Mouse (Mus musculus): ENCODE data around the gene Cdh5. TPM values are rescaled to one million over a fixed set of nuclear protein-coding genes. Genes with fewer than 3 reads are reported as not detected.
"Not testable (repeated sequence)": the region's sequence is repeated elsewhere in the genome, so short reads cannot be mapped to it uniquely, and the experiment has no call there.

Cdh5 gene
- polyA plus RNA-seq, 1 experiment from 2014 or later = 12.8 TPM

DNA sequence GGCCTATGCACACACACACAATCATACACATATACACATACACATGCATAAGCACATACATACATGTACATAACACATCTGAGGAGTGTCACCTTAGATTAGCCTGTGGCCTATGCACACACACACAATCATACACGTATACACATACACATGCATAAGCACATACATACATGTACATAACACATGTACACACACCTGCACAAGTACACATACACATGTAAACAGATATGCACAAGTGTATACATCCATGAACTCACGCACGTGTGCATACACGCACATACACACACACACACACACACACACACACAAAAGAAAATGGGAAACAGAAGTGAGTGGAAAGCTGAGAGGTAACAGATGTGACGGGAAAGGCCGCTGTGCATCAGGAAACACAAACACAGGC lies 26.3 kb upstream of the Cdh5 start:
- 93% methylated on average over 6 of the region's 6 CpGs for WGBS
- Histone ChIP-seq H3K36me3 (no peaks in the 10 kb centered on the region), H3K4me3 (replicated peaks) (no peak overlapping the region), H3K4me1 (replicated peaks) (0 out of 2 replicates have a peak, but pooled peaks cover 6% of the 10 kb centered on the region), H3K27ac (no peak overlapping the region), H3K9ac (replicated peaks) (no peak overlapping the region), H3K27me3 (no peaks in the 10 kb centered on the region), H3K4me2 (replicated peaks) (no peak overlapping the region), H3K9me3 (no peaks in the 10 kb centered on the region)
- no peak for ATAC-seq

DNA sequence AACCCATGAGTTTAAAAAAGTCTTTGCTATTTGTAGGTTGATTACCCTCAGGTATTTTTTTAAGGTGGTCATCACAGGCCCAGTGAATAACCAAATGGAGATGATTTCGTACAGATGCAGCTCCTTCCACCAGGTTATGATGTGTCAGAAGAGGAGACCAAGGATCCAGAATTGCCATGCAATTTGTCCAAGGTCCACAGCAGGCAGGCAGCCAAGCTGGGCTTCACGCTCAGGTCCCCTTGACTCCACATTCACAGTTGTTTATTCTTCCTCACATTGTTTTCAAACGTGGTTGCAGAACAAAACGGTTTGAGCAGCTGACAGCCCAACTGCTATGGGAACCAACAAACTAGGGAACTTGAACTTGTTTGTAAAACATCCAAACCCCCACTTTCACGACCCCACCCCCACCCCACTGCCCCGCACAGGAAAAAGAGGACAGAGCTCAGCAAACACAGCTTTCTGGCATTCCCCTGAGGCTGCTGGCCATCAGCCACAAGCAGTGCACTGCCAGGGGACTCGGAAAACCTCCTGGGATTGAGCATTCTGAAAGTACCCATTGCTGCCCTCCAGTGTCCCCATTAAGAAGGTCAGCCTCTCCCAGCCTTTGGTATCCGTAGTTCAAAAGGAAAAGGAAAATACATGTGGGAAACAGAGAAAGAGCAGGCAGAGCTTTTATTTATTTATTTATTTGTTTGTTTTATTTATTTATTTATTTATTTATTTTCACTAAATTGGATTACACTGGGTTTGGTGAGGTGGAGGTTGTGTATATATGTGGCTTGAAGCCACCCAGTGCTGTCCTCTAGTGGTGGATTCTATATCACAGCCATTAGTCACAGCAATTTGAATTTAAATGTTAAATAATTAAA lies 24.6 kb upstream of the Cdh5 start:
- Histone ChIP-seq H3K9ac (replicated peaks) (no peak overlapping the region), H3K9me3 (no peaks in the 10 kb centered on the region), H3K36me3 (no peaks in the 10 kb centered on the region), H3K27ac (no peak overlapping the region), H3K27me3 (no peaks in the 10 kb centered on the region), H3K4me2 (replicated peaks) (no peak overlapping the region), H3K4me3 (replicated peaks) (no peak overlapping the region), H3K4me1 (replicated peaks) (0 out of 2 replicates have a peak, but pooled peaks cover 6% of the 10 kb centered on the region)
- peak; percentile 79 for ATAC-seq
- 33% methylated on average over 8 of the region's 8 CpGs for WGBS

DNA sequence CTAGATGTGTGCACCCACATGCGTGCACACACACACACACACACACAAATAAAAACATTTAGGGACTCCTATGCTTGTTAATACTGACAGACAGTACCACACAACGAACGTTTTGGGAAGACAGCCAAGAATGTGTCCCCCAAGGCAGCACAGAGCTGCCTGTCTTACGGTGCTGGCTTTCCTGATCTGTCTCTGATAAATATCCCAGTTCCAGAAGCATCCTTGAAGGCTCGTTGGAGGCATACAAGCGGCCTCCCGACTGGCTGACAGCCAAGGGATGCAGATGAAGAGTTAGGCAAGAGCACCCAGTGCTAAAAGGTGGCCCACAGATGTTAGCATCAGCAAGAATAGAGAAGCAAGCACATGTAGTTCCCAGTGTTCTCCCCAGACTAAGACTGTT lies 23.3 kb upstream of the Cdh5 start:
- ATAC-seq = no peak
- Histone ChIP-seq H3K9me3 (no peaks in the 10 kb centered on the region), H3K4me2 (replicated peaks) (no peak overlapping the region), H3K4me3 (replicated peaks) (no peak overlapping the region), H3K36me3 (no peaks in the 10 kb centered on the region), H3K27me3 (no peaks in the 10 kb centered on the region), H3K4me1 (replicated peaks) (0 out of 2 replicates have a peak, but pooled peaks cover 6% of the 10 kb centered on the region), H3K27ac (no peak overlapping the region), H3K9ac (replicated peaks) (no peak overlapping the region)
- WGBS = 70% methylated on average over 7 of the region's 7 CpGs

DNA sequence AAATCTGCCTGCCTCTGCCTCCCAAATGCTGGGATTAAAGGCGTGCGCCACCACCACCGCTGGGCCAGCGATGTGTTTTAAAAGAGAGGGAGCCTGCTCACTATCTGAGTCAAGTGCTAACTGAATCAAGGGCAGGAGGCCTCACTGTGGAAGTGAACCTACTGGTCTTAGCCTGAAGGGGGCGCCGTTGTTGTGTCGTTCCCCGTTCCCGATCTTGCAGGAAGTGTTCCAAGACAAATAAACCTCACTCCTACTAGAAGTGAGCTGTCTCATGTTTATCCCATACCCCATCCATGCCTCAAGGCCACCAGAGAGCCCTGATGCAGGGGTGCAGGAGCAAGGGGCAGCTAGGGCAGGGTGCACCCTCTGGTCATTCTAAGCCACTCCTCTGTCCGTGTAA lies 16.1 kb upstream of the Cdh5 start:
- Histone ChIP-seq H3K4me2 (replicated peaks) (no peak overlapping the region), H3K27ac (no peak overlapping the region), H3K27me3 (no peaks in the 10 kb centered on the region), H3K4me3 (replicated peaks) (no peak overlapping the region), H3K4me1 (replicated peaks) (no peaks in the 10 kb centered on the region), H3K36me3 (no peaks in the 10 kb centered on the region), H3K9ac (replicated peaks) (no peak overlapping the region), H3K9me3 (no peaks in the 10 kb centered on the region)
- ATAC-seq = no peak
- 83% methylated on average over 10 of the region's 10 CpGs for WGBS

- 82% methylated on average over 2 of the region's 2 CpGs for WGBS
- Histone ChIP-seq H3K27ac (no peak overlapping the region), H3K36me3 (no peaks in the 10 kb centered on the region), H3K4me2 (replicated peaks) (no peak overlapping the region), H3K9me3 (no peaks in the 10 kb centered on the region), H3K4me1 (replicated peaks) (no peaks in the 10 kb centered on the region), H3K9ac (replicated peaks) (no peak overlapping the region), H3K27me3 (no peaks in the 10 kb centered on the region), H3K4me3 (replicated peaks) (no peak overlapping the region)
- no peak for ATAC-seq
Observed at GRCm38 (mm10) chr8:104086615-104087014, 14.8 kb upstream of the Cdh5 start.

DNA sequence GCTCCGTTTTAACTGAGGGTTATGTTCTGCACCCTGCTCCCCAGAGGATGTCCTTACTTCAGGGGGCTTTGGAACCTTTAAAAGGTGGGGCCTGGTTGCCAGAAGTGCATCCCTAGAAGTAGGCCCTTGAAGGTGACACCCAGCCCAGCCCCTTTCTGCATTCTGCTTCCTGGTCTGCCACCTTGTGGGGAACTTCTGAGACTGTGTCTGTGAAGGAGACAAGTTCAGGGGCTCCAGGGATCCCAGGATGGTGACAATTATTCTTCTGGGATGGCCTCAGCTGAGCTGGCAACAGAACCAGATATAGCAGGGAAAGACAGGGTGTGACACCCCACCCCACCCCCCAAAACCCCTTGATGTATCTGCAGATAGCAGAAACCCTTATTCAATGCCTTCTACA lies 14.3 kb upstream of the Cdh5 start:
- Histone ChIP-seq H3K9me3 (no peaks in the 10 kb centered on the region), H3K4me2 (replicated peaks) (no peak overlapping the region), H3K27me3 (no peaks in the 10 kb centered on the region), H3K36me3 (no peaks in the 10 kb centered on the region), H3K9ac (replicated peaks) (no peak overlapping the region), H3K4me3 (replicated peaks) (no peak overlapping the region), H3K27ac (no peak overlapping the region), H3K4me1 (replicated peaks) (no peaks in the 10 kb centered on the region)
- 49% methylated on average over 1 of the region's 1 CpGs for WGBS
- ATAC-seq = no peak

DNA sequence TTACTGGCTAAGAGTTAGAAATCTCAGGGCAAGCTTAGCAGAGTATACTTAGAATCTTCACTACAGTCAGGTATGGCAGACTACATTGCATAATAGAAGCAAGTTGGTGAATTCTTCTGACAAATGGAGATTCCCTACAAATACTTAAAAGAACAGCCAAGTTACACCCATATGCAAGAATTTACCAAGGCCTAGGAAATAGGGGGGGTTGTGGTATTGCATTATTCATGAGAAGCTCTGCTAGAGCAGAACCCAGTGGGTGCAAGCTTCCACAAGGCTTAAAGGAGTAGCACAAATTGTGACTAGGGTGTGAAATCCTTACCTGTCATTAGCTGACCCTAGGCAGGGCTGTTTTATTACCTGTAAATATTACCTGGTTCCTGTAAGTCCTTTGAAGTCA lies 13.5 kb upstream of the Cdh5 start:
- ATAC-seq; H3K4me2 ChIP-seq (replicated peaks); H3K36me3 ChIP-seq: not testable (repeated sequence)

GRCm38 (mm10) chr8:104088881-104089280 lies 12.5 kb upstream of the Cdh5 start:
- no peak for ATAC-seq

More for the DNA sequence above, 13.5 kb upstream of the Cdh5 start:
- not testable (repeated sequence) for H3K27me3 ChIP-seq; H3K4me3 ChIP-seq (replicated peaks); H3K4me1 ChIP-seq (replicated peaks); H3K9me3 ChIP-seq; H3K9ac ChIP-seq (replicated peaks); H3K27ac ChIP-seq

GRCm38 (mm10) chr8:104090993-104091900 lies 10.2 kb upstream of the Cdh5 start:
- Histone ChIP-seq H3K4me2 (replicated peaks) (peak overlapping the region; percentile 39), H3K4me3 (replicated peaks) (0 out of 2 replicates have a peak overlapping the region, but pooled peaks have one; percentile 6)
- H3K9ac ChIP-seq (replicated peaks); ATAC-seq; H3K4me1 ChIP-seq (replicated peaks); H3K27me3 ChIP-seq; H3K9me3 ChIP-seq; H3K27ac ChIP-seq; H3K36me3 ChIP-seq: not testable (repeated sequence)
- WGBS = 10% methylated on average over 24 of the region's 24 CpGs

More at GRCm38 (mm10) chr8:104088881-104089280, 12.5 kb upstream of the Cdh5 start:
- no peaks in the 10 kb centered on the region for H3K27me3 ChIP-seq
- H3K9ac ChIP-seq (replicated peaks) = no peak overlapping the region
- 74% methylated on average over 3 of the region's 3 CpGs for WGBS
- H3K4me3 ChIP-seq (replicated peaks) = no peak overlapping the region
- H3K9me3 ChIP-seq = no peaks in the 10 kb centered on the region
- no peaks in the 10 kb centered on the region for H3K4me1 ChIP-seq (replicated peaks)
- H3K27ac ChIP-seq = no peak overlapping the region
- H3K36me3 ChIP-seq = no peaks in the 10 kb centered on the region
- no peak overlapping the region for H3K4me2 ChIP-seq (replicated peaks)

DNA sequence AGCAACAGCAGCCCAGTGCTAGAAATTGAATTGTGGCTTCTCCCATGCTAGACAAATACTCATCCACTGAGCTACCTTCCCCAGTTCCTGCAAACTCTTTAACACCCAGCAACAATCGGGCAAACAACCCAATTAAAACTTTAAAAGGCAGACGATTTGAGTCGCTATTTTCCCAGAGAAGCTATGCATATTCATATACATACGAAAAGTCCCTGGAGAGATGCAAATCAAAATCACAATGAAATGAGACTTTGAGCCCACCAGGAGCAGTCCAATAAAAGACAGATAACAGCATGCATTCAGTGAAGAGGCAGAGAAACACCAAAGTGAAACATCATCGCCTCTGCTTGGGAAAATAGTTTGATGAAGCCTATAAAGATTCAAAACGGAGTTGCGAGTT lies 8.1 kb upstream of the Cdh5 start:
- Histone ChIP-seq H3K27me3 (no peaks in the 10 kb centered on the region), H3K4me3 (replicated peaks) (no peak overlapping the region), H3K27ac (no peak overlapping the region), H3K36me3 (no peaks in the 10 kb centered on the region), H3K9ac (replicated peaks) (no peak overlapping the region), H3K4me2 (replicated peaks) (no peak overlapping the region), H3K9me3 (no peaks in the 10 kb centered on the region), H3K4me1 (replicated peaks) (no peaks in the 10 kb centered on the region)
- ATAC-seq = no peak
- WGBS = 38% methylated on average over 7 of the region's 7 CpGs

DNA sequence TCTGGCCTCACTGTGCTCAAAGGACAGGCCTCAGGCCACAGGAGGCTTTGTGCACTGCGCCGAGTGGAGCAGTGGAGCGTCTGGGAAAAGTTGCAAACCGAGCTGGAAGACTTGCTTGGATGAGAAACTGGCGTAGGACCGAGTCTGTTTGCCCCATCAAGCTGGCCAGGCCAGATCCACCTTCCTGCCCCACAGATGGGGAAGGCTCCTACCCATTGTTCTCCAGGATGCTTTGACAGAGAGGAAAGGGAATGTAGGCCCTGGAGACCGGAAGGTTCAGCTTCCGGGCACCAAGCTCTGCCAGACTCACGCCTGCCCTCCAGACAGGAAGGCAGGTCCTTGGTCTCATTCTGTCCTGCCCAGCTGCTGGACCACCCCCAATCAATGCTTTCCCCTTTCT lies 5.8 kb upstream of the Cdh5 start:
- no peak overlapping the region for H3K4me2 ChIP-seq (replicated peaks)
- no peak for ATAC-seq
- WGBS = 76% methylated on average over 9 of the region's 9 CpGs
- H3K27ac ChIP-seq = no peak overlapping the region
- H3K27me3 ChIP-seq = no peaks in the 10 kb centered on the region
- peaks cover 10% of the 10 kb centered on the region for H3K4me1 ChIP-seq (replicated peaks)
- no peak overlapping the region for H3K9ac ChIP-seq (replicated peaks)
- no peaks in the 10 kb centered on the region for H3K36me3 ChIP-seq
- H3K9me3 ChIP-seq = no peaks in the 10 kb centered on the region
- no peak overlapping the region for H3K4me3 ChIP-seq (replicated peaks)

DNA sequence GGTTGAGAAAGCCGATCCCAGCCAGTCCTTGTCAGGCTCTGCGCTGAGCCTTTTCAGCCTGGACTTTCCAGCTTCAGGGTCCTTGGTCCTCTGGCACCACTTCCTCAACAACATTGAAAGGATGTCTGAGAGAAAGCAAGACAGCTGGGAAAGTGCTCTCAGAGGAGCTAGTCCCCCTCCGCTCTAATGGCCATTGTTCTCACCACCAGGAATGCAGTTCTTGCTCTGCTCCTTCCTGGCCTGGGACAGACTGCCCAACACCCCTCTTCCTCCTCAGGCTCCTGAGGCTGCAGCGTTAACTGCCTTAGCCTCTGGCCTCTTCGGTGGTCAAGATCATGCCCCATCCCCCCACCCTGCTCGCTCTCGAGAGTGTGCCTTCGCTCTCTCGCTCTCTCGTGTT lies 4.8 kb upstream of the Cdh5 start:
- WGBS = 68% methylated on average over 10 of the region's 10 CpGs
- no peak overlapping the region for H3K4me3 ChIP-seq (replicated peaks)
- ATAC-seq = no peak

More for the DNA sequence above, 4.8 kb upstream of the Cdh5 start:
- Histone ChIP-seq H3K36me3 (no peaks in the 10 kb centered on the region), H3K4me2 (replicated peaks) (no peak overlapping the region), H3K4me1 (replicated peaks) (peaks cover 10% of the 10 kb centered on the region), H3K27ac (0 out of 2 replicates have a peak overlapping the region, but pooled peaks have one; percentile 20), H3K27me3 (no peaks in the 10 kb centered on the region), H3K9me3 (no peaks in the 10 kb centered on the region), H3K9ac (replicated peaks) (no peak overlapping the region)

Data from midbrain, embryonic 13.5 days (tissue).